Mouse (Mus musculus) CH12.LX (cell line): ENCODE results near the gene Mrgprf. TPM values are rescaled to one million over a fixed set of nuclear protein-coding genes. Genes with fewer than 3 reads are reported as not detected.

ENCODE experiments used
- DNase-seq: peaks from one replicate; pipeline ENCODE4 v3.0.0-alpha.2; 2013; ENCODE audit errors: extremely low read depth
- H3K27ac ChIP-seq: 2 replicates; pipeline ENCODE4 v1.5.1; 2012; ENCODE audit warnings: low read depth, mild to moderate bottlenecking, control low read depth, moderate library complexity; ENCODE audit not compliant: insufficient read depth
- H3K27me3 ChIP-seq: replicated peaks from 2 replicates; pipeline ENCODE3; 2012; ENCODE audit warnings: inconsistent platforms
- H3K36me3 ChIP-seq, 2 experiments: replicated peaks in 1 of 2; 2 replicates each; pipeline versions ENCODE3 to v1.6.1; 2012; ENCODE audit warnings: inconsistent platforms in 1 of 2, low read length in 1 of 2, mild to moderate bottlenecking in 1 of 2, mixed read lengths in 1 of 2, moderate library complexity in 1 of 2; ENCODE audit not compliant: control insufficient read depth in 1 of 2, insufficient read depth in 1 of 2
- H3K4me1 ChIP-seq, 2 experiments: 2 replicates each; pipeline ENCODE4 v1.6.1; 2012; ENCODE audit warnings: inconsistent platforms in 1 of 2, moderate library complexity in 1 of 2; ENCODE audit not compliant: insufficient read depth in 2 of 2, control insufficient read depth in 1 of 2
- H3K4me2 ChIP-seq: 2 replicates; pipeline ENCODE4 v1.6.1; 2012; ENCODE audit warnings: low read depth, mild to moderate bottlenecking, control low read depth; ENCODE audit not compliant: poor library complexity, insufficient read depth, severe bottlenecking
- H3K4me3 ChIP-seq, 3 experiments: fragments of 150-350 bp in 1 of 3; sonication (generic) in 1 of 3; replicated peaks in 1 of 3; 2 replicates each; pipeline versions ENCODE3 to v1.5.1; 2011 to 2012; ENCODE audit warnings: low read depth in 2 of 3, low read length in 2 of 3, mild to moderate bottlenecking in 2 of 3, moderate library complexity in 2 of 3, control low read depth in 1 of 3, improper control_type of control experiment in 1 of 3, inconsistent platforms in 1 of 3, mixed read lengths in 1 of 3; ENCODE audit not compliant: poor library complexity in 1 of 3
- H3K79me2 ChIP-seq: replicated peaks from 2 replicates; pipeline ENCODE4 v1.6.1; 2012; ENCODE audit warnings: mild to moderate bottlenecking, moderate library complexity; ENCODE audit not compliant: control insufficient read depth, poor library complexity, insufficient read depth, severe bottlenecking; ENCODE audit errors: extremely low read depth
- H3K9ac ChIP-seq: 2 replicates; pipeline ENCODE4 v1.6.1; 2012; ENCODE audit warnings: low read depth, mild to moderate bottlenecking, control low read depth, moderate library complexity; ENCODE audit not compliant: insufficient read depth
- H3K9me3 ChIP-seq: replicated peaks from 2 replicates; pipeline ENCODE3; 2012; ENCODE audit warnings: low read length, inconsistent platforms, mixed read lengths
- EP300 ChIP-seq: IDR thresholded peaks from 2 replicates; pipeline ENCODE4 v1.6.1; 2011; ENCODE audit warnings: low read length, improper control_type of control experiment
- MAX ChIP-seq: IDR thresholded peaks from 2 replicates; pipeline ENCODE4 v1.6.1; 2011; ENCODE audit warnings: low read length, improper control_type of control experiment
- MEF2A ChIP-seq: IDR thresholded peaks from 2 replicates; pipeline ENCODE4 v1.6.1; 2014; ENCODE audit warnings: low read depth, mild to moderate bottlenecking, inconsistent platforms, low read length, improper control_type of control experiment, borderline replicate concordance
- MXI1 ChIP-seq: IDR thresholded peaks from 2 replicates; pipeline ENCODE4 v1.6.1; 2011; ENCODE audit warnings: mild to moderate bottlenecking, low read depth, low read length, improper control_type of control experiment
- NRF1 ChIP-seq: IDR thresholded peaks from 2 replicates; pipeline ENCODE4 v1.6.1; 2014; ENCODE audit warnings: low read depth, mild to moderate bottlenecking, inconsistent platforms, low read length, improper control_type of control experiment, moderate library complexity
- PAX5 ChIP-seq: IDR thresholded peaks from 2 replicates; pipeline ENCODE4 v1.6.1; 2012; ENCODE audit warnings: low read length, inconsistent platforms, mixed read lengths
- RAD21 ChIP-seq: IDR thresholded peaks from 2 replicates; pipeline ENCODE4 v1.6.1; 2011; ENCODE audit warnings: low read depth, mild to moderate bottlenecking, low read length, improper control_type of control experiment, moderate library complexity
- USF1 ChIP-seq: IDR thresholded peaks from 2 replicates; pipeline ENCODE4 v1.6.1; 2014; ENCODE audit warnings: low read depth, mild to moderate bottlenecking, inconsistent platforms, low read length, improper control_type of control experiment
- ZNF384 ChIP-seq: IDR thresholded peaks from 2 replicates; pipeline ENCODE4 v1.6.1; 2012; ENCODE audit warnings: low read depth, low read length, improper control_type of control experiment, inconsistent platforms
- dilution Hi-C: fragments of 300-500 bp; cut with MboI; formaldehyde crosslinking; loops from 2 replicates; pipeline ENCODE4 v1.14.3; 2020; ENCODE audit warnings: low sequenced_read_pairs; ENCODE audit not compliant: extremely low pct_unique_long_range_greater_than_20kb, extremely low pct_ligation_motif_present
- in situ Hi-C: fragments of 300-500 bp; cut with MboI; formaldehyde crosslinking; loops from 3 replicates; pipeline ENCODE4 v1.14.3; 2019; ENCODE audit warnings: low sequenced_read_pairs, low pct_ligation_motif_present, low pct_unique_long_range_greater_than_20kb, mixed read lengths
- polyA plus RNA-seq: library from polyadenylated mRNA; unstranded; fragments of >175 nt; gene quantifications from 2 replicates; pipeline ENCODE4 v1.2.1, GENCODE M21; 2012; ENCODE audit warnings: low read depth; ENCODE audit not compliant: insufficient read length
- total RNA-seq, 2 experiments: library from RNA; depleted of rRNA; stranded (reverse); fragments of 300-350 nt in 1 of 2; fragments of >200 nt in 1 of 2; gene quantifications; 2 replicates each; pipeline ENCODE4 v1.2.3; 2012 to 2014

Gene Mrgprf
- total and polyA plus RNA-seq, 3 experiments, result not detected

- H3K4me3 ChIP-seq, result no peak overlapping the region
- peaks cover 15% of the 10 kb centered on the region for H3K27me3 ChIP-seq
- in situ Hi-C loops, result no loop called here
- H3K9me3 ChIP-seq, result peaks cover 3% of the 10 kb centered on the region
- no peak overlapping the region for H3K9ac ChIP-seq
- H3K79me2 ChIP-seq, result no peaks in the 10 kb centered on the region
- H3K27ac ChIP-seq, result no peak overlapping the region
- TF ChIP-seq PAX5 (no peak), MEF2A (no peak), EP300 (no peak), USF1 (no peak), MAX (no peak), ZNF384 (no peak), RAD21 (no peak), MXI1 (no peak), NRF1 (no peak)
- DNase-seq, result no peak
- H3K4me1 ChIP-seq, result no peaks in the 10 kb centered on the region
- H3K4me2 ChIP-seq, result no peak overlapping the region
- dilution Hi-C loops, result no loop called here
- H3K36me3 ChIP-seq, result no peaks in the 10 kb centered on the region
Measured at GRCm38 (mm10) chr7:145340248-145340904, 39.7 kb downstream of the Mrgprf start.

Other genes starting within 250 kb of the Mrgprf start
- gene 1810010D01Rik, start 92.7 kb upstream of the Mrgprf start, total RNA-seq (2012; rRNA removed), result not detected in 2 replicates
- gene 1810010D01Rik, start 92.7 kb upstream of the Mrgprf start, total RNA-seq (2014; rRNA removed), result not detected in 2 replicates
- gene 1810010D01Rik, start 92.7 kb upstream of the Mrgprf start, polyA plus RNA-seq, result not detected in 2 replicates
- gene Tpcn2, start 16.8 kb upstream of the Mrgprf start, total RNA-seq (2012; rRNA removed), result 6.9 and 7.3 TPM in 2 replicates
- gene Tpcn2, start 16.8 kb upstream of the Mrgprf start, total RNA-seq (2014; rRNA removed), result 3.7 TPM in 2 replicates
- 7.2 and 7.9 TPM in 2 replicates for gene Tpcn2, start 16.8 kb upstream of the Mrgprf start, polyA plus RNA-seq
- not detected in 2 replicates for gene Mrgprd, start 14.0 kb downstream of the Mrgprf start, total RNA-seq (2012; rRNA removed)
- gene Mrgprd, start 14.0 kb downstream of the Mrgprf start, total RNA-seq (2014; rRNA removed), result not detected in 2 replicates
- gene Mrgprd, start 14.0 kb downstream of the Mrgprf start, polyA plus RNA-seq, result not detected in 2 replicates